Mouse (Mus musculus): ENCODE data around the gene Efemp2.

DNA sequence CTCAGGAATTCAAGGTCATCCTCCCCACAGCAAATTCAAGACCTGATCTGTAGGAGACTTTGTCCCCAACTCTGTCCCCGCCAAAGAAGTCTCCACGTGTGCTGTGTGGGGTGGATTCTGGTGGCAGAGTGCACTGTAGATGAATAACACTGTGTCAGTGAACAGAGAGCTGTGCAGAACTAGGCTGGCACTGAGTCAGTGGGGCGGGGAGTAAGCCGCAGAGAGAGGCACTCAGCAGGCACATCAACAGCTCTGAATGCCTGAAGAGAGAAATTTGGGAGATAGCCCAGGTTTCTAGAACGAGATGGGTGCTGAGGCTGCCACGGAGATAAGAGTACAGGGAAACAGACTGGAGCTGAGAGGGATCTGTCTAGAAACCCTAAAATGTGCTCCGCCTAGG, 14.7 kb upstream of the Efemp2 start:
- TF ChIP-seq CTCF (IDR thresholded peaks at IDR 0.05; ENCODE audit: borderline replicate concordance, insufficient read depth, low read length): no peak
- no peak for TF ChIP-seq POLR2A (IDR thresholded peaks at IDR 0.05; ENCODE audit: low read depth, low read length)

Data from embryonic fibroblast, embryonic 13.5 days (primary cell).